ENCODE assay signal across 15 mouse cellular contexts in genomic region chr2:133536812-133537211, GRCm38 (mm10).
"Had no signal": no experiment of that assay in that cellular context is flagged by ENCODE, and none has a peak within 500 bp of the region (broad histone marks: within the 10 kb centered on the region; RNA-seq: fewer than 3 reads in every experiment).

No protein-coding gene starts in this region.

- H3K27ac ChIP-seq: neural tube, embryonic 12.5 days; neural tube, embryonic 13.5 days; neural tube, embryonic 15.5 days; stomach, embryonic 15.5 days had no signal

- H3K36me3 ChIP-seq: neural tube, embryonic 12.5 days; neural tube, embryonic 13.5 days; neural tube, embryonic 15.5 days; stomach, embryonic 15.5 days had no signal

- H3K9me3 ChIP-seq: neural tube, embryonic 12.5 days; neural tube, embryonic 13.5 days; neural tube, embryonic 15.5 days; stomach, embryonic 15.5 days had no signal

- DNase-seq: retina, postnatal 1 day; right cerebral cortex, adult 18-20 months; right cerebral cortex, postnatal 14 days; right cerebral cortex, postnatal 25 days; right cerebral cortex, postnatal 4 days; spleen, adult 18-20 months; thymus, adult 18-20 months; thymus, adult 2 months; thymus, postnatal 14 days; thymus, postnatal 36 days; thymus, postnatal 4 days had no signal

- H3K4me2 ChIP-seq: neural tube, embryonic 12.5 days; neural tube, embryonic 13.5 days; neural tube, embryonic 15.5 days; stomach, embryonic 15.5 days had no signal

- H3K4me3 ChIP-seq: neural tube, embryonic 12.5 days; neural tube, embryonic 13.5 days; neural tube, embryonic 15.5 days; stomach, embryonic 15.5 days had no signal

- H3K27me3 ChIP-seq: neural tube, embryonic 12.5 days; neural tube, embryonic 13.5 days; neural tube, embryonic 15.5 days; stomach, embryonic 15.5 days had no signal

- H3K9ac ChIP-seq: neural tube, embryonic 12.5 days; neural tube, embryonic 13.5 days; neural tube, embryonic 15.5 days; stomach, embryonic 15.5 days had no signal

- H3K4me1 ChIP-seq: neural tube, embryonic 12.5 days; neural tube, embryonic 13.5 days; neural tube, embryonic 15.5 days; stomach, embryonic 15.5 days had no signal
